Mouse (Mus musculus): ENCODE measurements at regions not wholly inside any gene's neighbourhood (a gene's known extent, or its start where the extent isn't known, plus 50 kb on each side); places are given as distances from the start of the nearest gene placed in this dataset.

- DNase-seq (ENCODE audit: low spot score in 2 of 2): peak in 1 of 2 experiments; percentile 23
Measured at GRCm38 (mm10) chr2:143246131-143246665, 167.9 kb downstream of the Otor start.

GRCm38 (mm10) chr2:143269026-143269425, 190.8 kb downstream of the Otor start:
- no peak for DNase-seq (ENCODE audit: low spot score in 2 of 2)
- intact Hi-C loops (cut with DNase I): no loop called here

More at GRCm38 (mm10) chr2:143246131-143246665, 167.9 kb downstream of the Otor start:
- intact Hi-C loops (cut with DNase I): no loop called here

- peak; percentile 7 to 59 for DNase-seq (ENCODE audit: low spot score in 2 of 2)
Measured at GRCm38 (mm10) chr2:143270826-143271225, 192.6 kb downstream of the Otor start.

DNA sequence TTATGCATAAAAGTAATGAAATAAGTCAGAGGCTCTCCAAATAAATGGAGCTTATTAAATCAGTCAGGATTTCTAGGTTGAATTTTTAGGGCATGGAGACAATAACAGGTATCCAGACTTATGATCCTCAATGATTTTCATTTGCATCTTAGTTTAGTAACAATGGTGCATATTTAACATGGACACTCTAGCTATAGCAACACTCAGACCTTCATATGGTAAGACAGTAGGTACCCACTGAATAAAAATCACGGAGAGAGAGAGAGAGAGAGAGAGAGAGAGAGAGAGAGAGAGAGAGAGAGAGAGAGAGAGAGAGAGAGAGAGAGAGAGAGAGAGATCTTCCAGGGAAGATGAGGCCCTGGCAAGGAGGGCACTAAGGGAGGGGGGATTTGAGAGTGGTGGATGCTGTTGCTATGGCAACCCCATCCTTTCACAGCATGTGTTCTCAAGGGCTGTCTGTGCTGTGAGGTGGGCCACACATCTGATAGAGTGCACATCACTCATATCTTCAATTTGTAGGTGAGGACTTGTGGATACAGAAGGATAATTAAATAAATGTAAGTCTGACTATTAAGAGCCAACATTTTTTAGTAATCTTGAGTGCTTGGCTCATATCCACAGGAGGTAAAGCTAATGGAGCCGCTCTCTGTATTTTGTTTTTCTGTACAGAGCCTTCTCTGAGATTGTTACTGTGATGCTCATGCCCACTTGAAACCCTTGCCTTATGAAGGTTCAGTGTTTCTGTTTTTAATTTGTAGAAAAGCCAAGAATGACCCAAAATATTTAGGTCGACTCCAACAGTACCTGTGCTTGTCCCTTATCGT, 227.7 kb downstream of the Otor start:
- intact Hi-C loops (cut with DNase I): no loop called here
- peak; percentile 23 to 35 for DNase-seq (ENCODE audit: low spot score in 2 of 2)

More at GRCm38 (mm10) chr2:143270826-143271225, 192.6 kb downstream of the Otor start:
- intact Hi-C loops (cut with DNase I): no loop called here

- intact Hi-C loops (cut with DNase I): no loop called here
- no peak for DNase-seq (ENCODE audit: low spot score in 2 of 2)
Measured at GRCm38 (mm10) chr2:143306571-143306925, 228.3 kb downstream of the Otor start.

DNA sequence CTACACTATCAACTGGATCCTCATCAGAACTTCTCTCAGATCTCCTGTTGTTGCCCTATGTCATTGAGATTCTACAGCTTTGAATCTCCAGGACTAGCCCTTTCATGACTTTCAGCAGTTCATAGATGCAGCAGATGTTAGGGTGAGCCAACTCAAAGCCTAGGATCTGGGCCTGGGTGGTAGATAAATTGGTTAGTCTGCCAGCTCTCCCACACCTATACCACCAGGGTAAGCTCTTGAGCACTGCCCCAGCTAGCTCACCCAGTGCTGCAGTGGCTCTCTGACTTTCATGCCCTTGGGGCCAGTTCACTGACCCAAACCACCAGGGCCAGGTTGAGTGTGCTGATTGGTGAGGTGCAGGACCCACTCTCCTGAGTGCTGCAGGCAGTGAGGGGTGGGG, 220.5 kb upstream of the Pcsk2 start:
- no peak for DNase-seq (ENCODE audit: low spot score in 2 of 2)
- intact Hi-C loops (cut with DNase I): no loop called here

GRCm38 (mm10) chr2:143332071-143332470, 213.9 kb upstream of the Pcsk2 start:
- intact Hi-C loops (cut with DNase I): no loop called here
- no peak for DNase-seq (ENCODE audit: low spot score in 2 of 2)

- intact Hi-C loops (cut with DNase I): no loop called here
- DNase-seq (ENCODE audit: low spot score in 2 of 2): no peak
Measured at GRCm38 (mm10) chr2:143340364-143340763, 205.6 kb upstream of the Pcsk2 start.

GRCm38 (mm10) chr2:143364193-143364592, 181.8 kb upstream of the Pcsk2 start:
- DNase-seq (ENCODE audit: low spot score in 2 of 2): no peak
- intact Hi-C loops (cut with DNase I): loop anchor here (5.0 kb wide), 2 partner anchors 183 to 247 kb away; partner anchors contain the start of gene Pcsk2

GRCm38 (mm10) chr2:143365976-143366375, 180.0 kb upstream of the Pcsk2 start:
- intact Hi-C loops (cut with DNase I): loop anchor here (2.0 to 5.0 kb wide), 2 partner anchors 86 to 147 kb away; no protein-coding TSS in a partner anchor

More at GRCm38 (mm10) chr2:143365976-143366375, 180.0 kb upstream of the Pcsk2 start:
- DNase-seq (ENCODE audit: low spot score in 2 of 2): peak in 1 of 2 experiments; percentile 64
